In the genomic region with DNA sequence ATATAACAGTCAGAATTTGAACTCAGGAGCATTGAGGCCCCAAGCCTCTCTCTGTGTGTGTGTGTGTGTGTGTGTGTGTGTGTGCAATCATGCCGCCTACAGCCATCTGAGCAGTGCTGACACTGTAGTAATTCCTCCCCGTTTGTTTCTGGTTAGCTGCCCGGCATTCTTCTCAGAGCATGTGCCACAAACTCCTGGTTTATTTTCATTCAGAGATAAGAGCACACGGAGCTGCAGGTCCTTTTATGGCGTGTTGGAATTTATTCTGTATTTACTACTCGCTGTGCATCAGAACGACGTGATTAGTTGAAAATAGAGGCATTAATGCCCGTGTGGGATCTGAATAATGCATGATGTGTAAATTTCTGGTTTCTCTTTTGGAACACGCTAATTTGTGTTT, we compare ENCODE assay signal across 14 mouse cellular contexts. TPM values are rescaled to one million over a fixed set of nuclear protein-coding genes. Genes with fewer than 3 reads are reported as not detected.
DNase-seq lines count a peak whose midpoint lies in the region; ATAC-seq and TF ChIP-seq lines count a peak whose summit lies in the region.
"Had no signal": no experiment of that assay in that cellular context is flagged by ENCODE, and none has a peak within 500 bp of the region (broad histone marks: within the 10 kb centered on the region; RNA-seq: fewer than 3 reads in every experiment).

No protein-coding gene starts in this region.

- 0 out of 2 replicates have a peak, but pooled peaks have one; percentile 26 for ATAC-seq in forebrain, embryonic 15.5 days (replicated peaks)
- no peak for ATAC-seq in forebrain, embryonic 12.5 days (ENCODE audit: low FRiP score)
- ATAC-seq in lung, embryonic 14.5 days (ENCODE audit: insufficient read depth), result no peak
- ATAC-seq in heart, postnatal 0 days (ENCODE audit: insufficient read depth, low read depth), result peak; percentile 76
- no peak for ATAC-seq in monocyte, adult 5-6 weeks (replicated peaks; ENCODE audit: insufficient number of reproducible peaks, low FRiP score, low TSS enrichment, poor library complexity, severe bottlenecking)

- H3K36me3 ChIP-seq in forebrain, embryonic 15.5 days, result no peaks in the 10 kb centered on the region
- H3K36me3 ChIP-seq in forebrain, embryonic 12.5 days (replicated peaks), result no peaks in the 10 kb centered on the region
- no peaks in the 10 kb centered on the region for H3K36me3 ChIP-seq in lung, embryonic 14.5 days (ENCODE audit: insufficient read depth)
- H3K36me3 ChIP-seq in heart, postnatal 0 days (replicated peaks; ENCODE audit: control insufficient read depth, insufficient read depth, low read length), result no peaks in the 10 kb centered on the region
- no peaks in the 10 kb centered on the region for H3K36me3 ChIP-seq in myocyte (ENCODE audit: control insufficient read depth, insufficient read depth)
- H3K36me3 ChIP-seq: embryonic facial prominence, embryonic 15.5 days; limb, embryonic 13.5 days had no signal

- no peak for TF ChIP-seq POLR2A in myocyte (IDR thresholded peaks at IDR 0.05; ENCODE audit: insufficient read length, low read depth)

- no peak overlapping the region for H3K9ac ChIP-seq in forebrain, embryonic 15.5 days (replicated peaks)
- no peak overlapping the region for H3K9ac ChIP-seq in forebrain, embryonic 12.5 days
- no peak overlapping the region for H3K9ac ChIP-seq in lung, embryonic 14.5 days
- H3K9ac ChIP-seq in heart, postnatal 0 days (replicated peaks; ENCODE audit: low read depth, low read length), result peak overlapping the region; percentile 63
- H3K9ac ChIP-seq: embryonic facial prominence, embryonic 15.5 days; limb, embryonic 13.5 days had no signal

- TF ChIP-seq CTCF in lung, embryonic 14.5 days (IDR thresholded peaks at IDR 0.05; ENCODE audit: low read depth), result no peak
- TF ChIP-seq CTCF in heart, postnatal 0 days (IDR thresholded peaks at IDR 0.05; ENCODE audit: low read depth), result no peak

- no peaks in the 10 kb centered on the region for H3K27me3 ChIP-seq in forebrain, embryonic 15.5 days
- no peaks in the 10 kb centered on the region for H3K27me3 ChIP-seq in forebrain, embryonic 12.5 days
- no peaks in the 10 kb centered on the region for H3K27me3 ChIP-seq in lung, embryonic 14.5 days (ENCODE audit: insufficient read depth, low read length)
- no peaks in the 10 kb centered on the region for H3K27me3 ChIP-seq in heart, postnatal 0 days (ENCODE audit: control insufficient read depth, insufficient read depth, low read length)
- no peaks in the 10 kb centered on the region for H3K27me3 ChIP-seq in myocyte (ENCODE audit: control insufficient read depth, insufficient read depth, insufficient read length)
- H3K27me3 ChIP-seq: embryonic facial prominence, embryonic 15.5 days; limb, embryonic 13.5 days had no signal

- H3K79me2 ChIP-seq in myocyte (ENCODE audit: control insufficient read depth, insufficient read depth), result no peaks in the 10 kb centered on the region

- no peaks in the 10 kb centered on the region for H3K9me3 ChIP-seq in forebrain, embryonic 15.5 days
- no peaks in the 10 kb centered on the region for H3K9me3 ChIP-seq in forebrain, embryonic 12.5 days
- H3K9me3 ChIP-seq in lung, embryonic 14.5 days (ENCODE audit: low read depth, low read length), result no peaks in the 10 kb centered on the region
- no peaks in the 10 kb centered on the region for H3K9me3 ChIP-seq in heart, postnatal 0 days (replicated peaks; ENCODE audit: control insufficient read depth, low read length)
- H3K9me3 ChIP-seq: embryonic facial prominence, embryonic 15.5 days; limb, embryonic 13.5 days had no signal

- peak; percentile 95; the same call in 1 of the 2 replicates for TF ChIP-seq EP300 in heart, postnatal 0 days (IDR thresholded peaks at IDR 0.05; ENCODE audit: low read depth)

- 44% methylated on average over 10 of the region's 10 CpGs for WGBS in forebrain, embryonic 15.5 days
- 62% methylated on average over 10 of the region's 10 CpGs for WGBS in forebrain, embryonic 12.5 days
- 39% methylated on average over 10 of the region's 10 CpGs for WGBS in lung, embryonic 14.5 days
- WGBS in heart, postnatal 0 days, result 16% methylated on average over 10 of the region's 10 CpGs

- no peak for DNase-seq in lung, embryonic 14.5 days
- DNase-seq in lung, postnatal 4 days, result no peak
- DNase-seq in heart, postnatal 0 days (ENCODE audit: low spot score), result peak; percentile 96
- DNase-seq in ovary, postnatal 10 days (ENCODE audit: low spot score), result no peak
- DNase-seq: adrenal gland, postnatal 14 days; cerebellum, adult 9-10 months; kidney, adult 9 months; thymus, postnatal 25 days had no signal

- peak overlapping the region; percentile 13; the same call in 1 of the 2 replicates for H3K4me2 ChIP-seq in forebrain, embryonic 15.5 days (replicated peaks)
- no peak overlapping the region; the same call in 1 of the 2 replicates for H3K4me2 ChIP-seq in forebrain, embryonic 12.5 days
- H3K4me2 ChIP-seq in lung, embryonic 14.5 days, result no peak overlapping the region
- peak overlapping the region; percentile 29; the same call in 1 of the 2 replicates for H3K4me2 ChIP-seq in heart, postnatal 0 days (ENCODE audit: low read depth, low read length)
- H3K4me2 ChIP-seq in myocyte (ENCODE audit: low read depth), result no peak overlapping the region
- H3K4me2 ChIP-seq: embryonic facial prominence, embryonic 15.5 days; limb, embryonic 13.5 days had no signal

- no peaks in the 10 kb centered on the region; the same call in 1 of the 2 replicates for H3K4me1 ChIP-seq in forebrain, embryonic 15.5 days
- H3K4me1 ChIP-seq in forebrain, embryonic 12.5 days, result no peaks in the 10 kb centered on the region; the same call in 1 of the 2 replicates
- peaks cover 5% of the 10 kb centered on the region for H3K4me1 ChIP-seq in lung, embryonic 14.5 days (ENCODE audit: insufficient read depth)
- H3K4me1 ChIP-seq in heart, postnatal 0 days (ENCODE audit: control insufficient read depth, insufficient read depth), result peaks cover 22% of the 10 kb centered on the region
- H3K4me1 ChIP-seq: embryonic facial prominence, embryonic 15.5 days had no signal

- no peak overlapping the region for H3K4me3 ChIP-seq in forebrain, embryonic 15.5 days
- H3K4me3 ChIP-seq in forebrain, embryonic 12.5 days (replicated peaks), result no peak overlapping the region
- no peak overlapping the region for H3K4me3 ChIP-seq in lung, embryonic 14.5 days (ENCODE audit: low read depth, low read length)
- peak overlapping the region; percentile 3; the same call in 1 of the 2 replicates for H3K4me3 ChIP-seq in heart, postnatal 0 days (ENCODE audit: low read depth, low read length)
- H3K4me3 ChIP-seq in myocyte, result no peak overlapping the region
- H3K4me3 ChIP-seq: embryonic facial prominence, embryonic 15.5 days; limb, embryonic 13.5 days had no signal

- 0 out of 2 replicates have a peak overlapping the region, but pooled peaks have one; percentile 20 for H3K27ac ChIP-seq in forebrain, embryonic 15.5 days (replicated peaks)
- no peak overlapping the region for H3K27ac ChIP-seq in forebrain, embryonic 12.5 days
- H3K27ac ChIP-seq in lung, embryonic 14.5 days (ENCODE audit: low read depth), result peak overlapping the region; percentile 34; the same call in 1 of the 2 replicates
- H3K27ac ChIP-seq in heart, postnatal 0 days (ENCODE audit: low read depth), result peak overlapping the region; percentile 100
- H3K27ac ChIP-seq: embryonic facial prominence, embryonic 15.5 days; limb, embryonic 13.5 days had no signal

- H3ac ChIP-seq in myocyte (ENCODE audit: control insufficient read depth, insufficient read length), result no peak overlapping the region

TF ChIP-seq in myocyte, 11 proteins besides CTCF, POLR2A, EP300 and RAD21:
- peak; percentile 70 for TF ChIP-seq SRF (IDR thresholded peaks at IDR 0.05; ENCODE audit: control insufficient read depth, insufficient read length, low read depth)
- no peak for TF ChIP-seq MYOG (IDR thresholded peaks at IDR 0.05; ENCODE audit: control insufficient read depth in 1 of 3, insufficient read depth in 1 of 3, insufficient read length in 2 of 3, low read depth in 2 of 3)

RNA-seq across cellular contexts. Expression of a gene that starts 49.6 kb away (rescaled TPM):
- 156 and 157 TPM in 2 replicates for polyA plus RNA-seq in forebrain, embryonic 15.5 days (2015; fragmentation: Nextera tagmentation; extraction: Ambion mirVana)
- 199 TPM in 2 replicates for polyA plus RNA-seq in forebrain, embryonic 12.5 days (2016; fragmentation: Nextera tagmentation; extraction: Ambion mirVana)
- polyA plus RNA-seq in lung, embryonic 14.5 days (2014; fragmentation: Nextera tagmentation; extraction: Ambion mirVana), result 174 and 182 TPM in 2 replicates
- total RNA-seq in heart, postnatal 0 days (2014; rRNA removed; ENCODE audit: low replicate concordance), result 225 and 263 TPM in 2 replicates
- 130 and 144 TPM in 2 replicates for polyA plus RNA-seq in heart, postnatal 0 days (2015; fragmentation: Nextera tagmentation; extraction: Ambion mirVana)
- 95.0 TPM for polyA plus RNA-seq in myocyte (2012; fragmentation: generic; extraction: Trizol)
- total RNA-seq in monocyte, adult 5-6 weeks (2017), result 65.4 to 124 TPM (median 68.3 TPM) in 3 replicates

Comparison
In these comparisons a context has a peak if more than half of its experiments do, and no peak if none do; other contexts are left out.
1. ATAC-seq: peak in forebrain, embryonic 15.5 days (single experiment) and heart, postnatal 0 days (single experiment); none in forebrain, embryonic 12.5 days (single experiment), lung, embryonic 14.5 days (single experiment) and monocyte, adult 5-6 weeks (single experiment).
2. H3K4me2 ChIP-seq: peak in forebrain, embryonic 15.5 days (single experiment) and heart, postnatal 0 days (single experiment); none in forebrain, embryonic 12.5 days (single experiment), lung, embryonic 14.5 days (single experiment) and myocyte (single experiment).